Mouse (Mus musculus): ENCODE results near the gene Gpr171. TPM values are rescaled to one million over a fixed set of nuclear protein-coding genes. Genes with fewer than 3 reads are reported as not detected.
A peak's percentile ranks its signal among the peaks of the same experiment; 100 is the strongest.

Gpr171 gene
- total RNA-seq, 1 experiment from 2014 or later = 62.6 TPM

- ATAC-seq (replicated peaks; ENCODE audit: insufficient number of reproducible peaks, low FRiP score, low TSS enrichment, poor library complexity, severe bottlenecking) = no peak
These were observed 35.7 kb downstream of the Gpr171 start for GRCm38 (mm10) chr3:59065937-59066336.

GRCm38 (mm10) chr3:59063431-59063830, 38.2 kb downstream of the Gpr171 start:
- ATAC-seq (replicated peaks; ENCODE audit: insufficient number of reproducible peaks, low FRiP score, low TSS enrichment, poor library complexity, severe bottlenecking) = no peak

- ATAC-seq (replicated peaks; ENCODE audit: insufficient number of reproducible peaks, low FRiP score, low TSS enrichment, poor library complexity, severe bottlenecking) = no peak
These were observed 39.5 kb downstream of the Gpr171 start for GRCm38 (mm10) chr3:59062141-59062540.

GRCm38 (mm10) chr3:59060131-59060530, 41.5 kb downstream of the Gpr171 start:
- no peak for ATAC-seq (replicated peaks; ENCODE audit: insufficient number of reproducible peaks, low FRiP score, low TSS enrichment, poor library complexity, severe bottlenecking)

GRCm38 (mm10) chr3:59059022-59059541, 42.5 kb downstream of the Gpr171 start:
- 0 out of 2 replicates have a peak, but pooled peaks have one; percentile 47 for ATAC-seq (replicated peaks; ENCODE audit: insufficient number of reproducible peaks, low FRiP score, low TSS enrichment, poor library complexity, severe bottlenecking)

- peak; percentile 58 for ATAC-seq (replicated peaks; ENCODE audit: insufficient number of reproducible peaks, low FRiP score, low TSS enrichment, poor library complexity, severe bottlenecking)
These were observed 46.6 kb downstream of the Gpr171 start for GRCm38 (mm10) chr3:59054834-59055535.

Other genes starting within 250 kb of the Gpr171 start
- gene Clrn1, start 216.5 kb downstream of the Gpr171 start, total RNA-seq (2017) = not detected in 3 replicates
- 0.53 to 3.6 TPM (median 0.86 TPM) in 3 replicates for gene Med12l, start 96.0 kb downstream of the Gpr171 start, total RNA-seq (2017)
- 9.4 to 15.8 TPM (median 14.8 TPM) in 3 replicates for gene P2ry14, start 51.8 kb upstream of the Gpr171 start, total RNA-seq (2017)
- gene Gpr87, start 93.3 kb upstream of the Gpr171 start, total RNA-seq (2017) = not detected in 3 replicates
- 1.2 TPM in 1 of 3 replicates, not detected in the others for gene P2ry13, start 109.1 kb upstream of the Gpr171 start, total RNA-seq (2017)
- 1.3 to 22.3 TPM (median 6.2 TPM) in 3 replicates for gene P2ry12, start 161.1 kb upstream of the Gpr171 start, total RNA-seq (2017)
- gene Igsf10, start 242.6 kb upstream of the Gpr171 start, total RNA-seq (2017) = 0.10 TPM in 1 of 3 replicates, not detected in the others